Mouse (Mus musculus) myocyte (in vitro differentiated cells): Measurements from ENCODE around the gene Bud23. TPM values are rescaled to one million over a fixed set of nuclear protein-coding genes. Genes with fewer than 3 reads are reported as not detected.

Experiments
- H3K27me3 ChIP-seq: one replicate; pipeline ENCODE4 v1.6.1; 2011; ENCODE audit not compliant: control insufficient read depth, insufficient read depth, insufficient read length
- H3K36me3 ChIP-seq: one replicate; pipeline ENCODE4 v1.6.1; 2011; ENCODE audit not compliant: control insufficient read depth, insufficient read depth
- H3K4me2 ChIP-seq: one replicate; pipeline ENCODE4 v1.6.1; 2011; ENCODE audit warnings: low read depth, control low read depth
- H3K4me3 ChIP-seq: one replicate; pipeline ENCODE4 v1.5.1; 2011; ENCODE audit warnings: mild to moderate bottlenecking, control low read depth, moderate library complexity
- H3K79me2 ChIP-seq: one replicate; pipeline ENCODE4 v1.6.1; 2011; ENCODE audit not compliant: control insufficient read depth, insufficient read depth
- H3ac ChIP-seq: one replicate; pipeline ENCODE4 v1.6.1; 2011; ENCODE audit not compliant: control insufficient read depth, insufficient read length
- CEBPB ChIP-seq: IDR thresholded peaks from 2 replicates; pipeline ENCODE4 v1.6.1; 2011; ENCODE audit warnings: mild to moderate bottlenecking, moderate library complexity; ENCODE audit not compliant: poor library complexity, insufficient read depth, severe bottlenecking
- E2F4 ChIP-seq: IDR thresholded peaks from one replicate; pipeline ENCODE4 v1.6.1; 2011; ENCODE audit warnings: mild to moderate bottlenecking, control low read depth, moderate library complexity; ENCODE audit not compliant: insufficient read depth
- MAX ChIP-seq: IDR thresholded peaks from one replicate; pipeline ENCODE4 v1.6.1; 2011; ENCODE audit warnings: low read depth, mild to moderate bottlenecking, control low read depth
- MYOD1 ChIP-seq, 3 experiments: IDR thresholded peaks; one replicate each; pipeline ENCODE4 v1.6.1; 2011; ENCODE audit warnings: control low read depth in 2 of 3, low read depth in 2 of 3, mild to moderate bottlenecking in 2 of 3, moderate library complexity in 1 of 3; ENCODE audit not compliant: insufficient read length in 2 of 3, control insufficient read depth in 1 of 3
- MYOG ChIP-seq, 3 experiments: IDR thresholded peaks; one replicate each; pipeline ENCODE4 v1.6.1; 2011; ENCODE audit warnings: control low read depth in 2 of 3, low read depth in 2 of 3, mild to moderate bottlenecking in 2 of 3; ENCODE audit not compliant: insufficient read length in 2 of 3, control insufficient read depth in 1 of 3, insufficient read depth in 1 of 3
- POLR2A ChIP-seq: IDR thresholded peaks from one replicate; pipeline ENCODE4 v1.6.1; 2011; ENCODE audit warnings: low read depth, mild to moderate bottlenecking, control low read depth, moderate library complexity; ENCODE audit not compliant: insufficient read length
- POLR2AphosphoS2 ChIP-seq: IDR thresholded peaks from one replicate; pipeline ENCODE4 v1.6.1; 2011; ENCODE audit warnings: low read depth, control low read depth; ENCODE audit not compliant: insufficient read length
- REST ChIP-seq: IDR thresholded peaks from one replicate; pipeline ENCODE4 v1.6.1; 2011; ENCODE audit warnings: mild to moderate bottlenecking, control low read depth, moderate library complexity; ENCODE audit not compliant: insufficient read depth, insufficient read length
- SRF ChIP-seq: IDR thresholded peaks from one replicate; pipeline ENCODE4 v1.6.1; 2011; ENCODE audit warnings: low read depth; ENCODE audit not compliant: control insufficient read depth, insufficient read length
- TCF12 ChIP-seq: IDR thresholded peaks from one replicate; pipeline ENCODE4 v1.6.1; 2011; ENCODE audit warnings: mild to moderate bottlenecking, control low read depth; ENCODE audit not compliant: poor library complexity, insufficient read depth, severe bottlenecking
- TCF3 ChIP-seq: IDR thresholded peaks from one replicate; pipeline ENCODE4 v1.6.1; 2011; ENCODE audit warnings: low read depth, control low read depth; ENCODE audit not compliant: insufficient read length
- USF1 ChIP-seq: IDR thresholded peaks from one replicate; pipeline ENCODE4 v1.6.1; 2011; ENCODE audit warnings: low read depth, mild to moderate bottlenecking, control low read depth, moderate library complexity
- polyA plus RNA-seq: library from polyadenylated mRNA; unstranded; fragments of >200 nt; fragmentation: generic; extraction: Trizol; gene quantifications from one replicate; pipeline ENCODE4 v1.2.1, GENCODE M21; 2012; ENCODE audit warnings: missing spikeins

Gene Bud23
- polyA plus RNA-seq, 1 experiment: 51.8 TPM

DNA sequence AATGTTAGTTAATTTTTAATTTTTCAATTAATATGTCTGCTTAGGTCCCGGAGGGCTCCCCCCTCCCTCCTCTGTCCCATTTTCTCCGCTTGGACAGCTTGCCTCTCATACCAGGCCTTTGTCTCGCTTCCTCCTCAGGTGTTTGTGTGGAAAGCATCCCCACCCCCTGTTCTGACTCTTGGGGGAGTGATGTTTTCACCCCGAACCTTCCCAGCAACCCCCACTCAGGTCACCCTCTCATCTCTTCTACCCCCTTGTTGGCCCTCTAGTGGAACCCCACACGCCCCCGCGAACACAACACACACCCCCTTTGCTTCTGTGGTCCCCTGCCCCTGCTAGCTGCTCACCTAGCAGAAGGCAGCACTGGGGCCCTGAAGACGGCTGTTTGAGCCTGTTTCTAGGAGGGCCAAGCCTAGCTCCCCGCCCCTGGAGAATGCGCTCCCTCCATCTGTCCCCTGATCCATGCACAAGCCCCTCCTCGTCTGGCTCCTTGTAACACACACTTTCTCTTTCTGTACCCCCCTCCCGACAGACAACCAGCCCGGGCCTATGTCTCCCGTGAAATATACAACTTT is 12.3 kb upstream of the Bud23 start:
- Histone ChIP-seq H3K27me3 (peaks cover 13% of the 10 kb centered on the region), H3K4me3 (peak overlapping the region; percentile 28), H3K4me2 (peak overlapping the region; percentile 69), H3ac (peak overlapping the region; percentile 74), H3K36me3 (no peaks in the 10 kb centered on the region), H3K79me2 (no peaks in the 10 kb centered on the region)
- TF ChIP-seq TCF12 (no peak), POLR2A (no peak), USF1 (no peak), REST (no peak), TCF3 (no peak)

DNA sequence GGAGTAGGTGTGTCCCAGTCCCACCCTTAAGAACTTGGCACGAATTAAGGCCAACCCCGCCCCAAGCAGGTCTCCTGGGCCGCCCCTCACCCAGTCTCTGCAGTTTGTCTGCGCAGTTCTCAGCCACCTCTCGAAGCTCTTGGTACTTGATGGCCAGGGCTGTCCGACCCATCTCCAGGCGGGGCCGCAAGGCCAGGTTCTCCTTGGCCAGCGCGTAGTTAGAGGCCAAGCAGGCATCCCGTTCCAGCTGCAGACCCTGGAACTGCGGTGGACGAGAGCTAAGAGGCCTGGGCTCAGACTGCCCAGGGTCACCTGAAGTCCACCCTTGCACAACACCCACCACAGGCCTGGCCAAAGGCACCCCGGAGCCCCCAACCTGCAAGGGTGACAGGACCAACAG is 11.6 kb upstream of the Bud23 start:
- H3K79me2 ChIP-seq: no peaks in the 10 kb centered on the region
- H3ac ChIP-seq: no peak overlapping the region
- TF ChIP-seq POLR2AphosphoS2 (no peak), POLR2A (no peak), MAX (no peak), MYOG (IDR thresholded peaks at IDR 0.05; ENCODE audit: control insufficient read depth in 1 of 3, insufficient read depth in 1 of 3, insufficient read length in 2 of 3, low read depth in 2 of 3) (no peak), E2F4 (no peak), TCF12 (no peak), CEBPB (no peak), USF1 (no peak), MYOD1 (IDR thresholded peaks at IDR 0.05; ENCODE audit: control insufficient read depth in 1 of 3, insufficient read length in 2 of 3, low read depth in 2 of 3) (no peak), SRF (no peak), TCF3 (no peak), REST (no peak)
- H3K36me3 ChIP-seq: no peaks in the 10 kb centered on the region
- H3K27me3 ChIP-seq: peaks cover 7% of the 10 kb centered on the region
- peak overlapping the region; percentile 28 for H3K4me3 ChIP-seq
- H3K4me2 ChIP-seq: no peak overlapping the region

DNA sequence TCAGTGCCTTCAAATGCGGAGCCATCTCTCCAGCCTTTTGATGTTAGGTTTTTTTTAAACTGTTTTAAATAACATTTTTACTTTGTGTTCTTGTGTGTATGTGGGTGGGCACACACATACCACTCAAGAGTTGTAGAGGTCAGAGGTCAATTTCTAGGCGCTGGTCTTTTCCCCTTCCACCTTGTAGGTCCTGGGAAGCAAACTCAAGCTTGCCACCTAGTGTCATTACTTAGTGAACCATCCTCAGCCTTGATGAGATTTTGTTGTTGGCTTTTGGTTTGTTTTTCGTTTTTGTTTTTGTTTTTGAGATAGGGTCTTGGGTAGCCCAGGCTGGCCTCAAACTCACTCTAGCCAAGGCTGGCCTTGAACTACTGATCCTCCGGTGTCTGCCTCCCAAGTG is 10.9 kb upstream of the Bud23 start:
- no peak overlapping the region for H3K4me2 ChIP-seq
- H3K27me3 ChIP-seq: peaks cover 4% of the 10 kb centered on the region
- no peak overlapping the region for H3ac ChIP-seq
- TF ChIP-seq E2F4: no peak
- no peak for TF ChIP-seq MYOG (IDR thresholded peaks at IDR 0.05; ENCODE audit: control insufficient read depth in 1 of 3, insufficient read depth in 1 of 3, insufficient read length in 2 of 3, low read depth in 2 of 3)
- TF ChIP-seq TCF12: no peak
- TF ChIP-seq SRF: no peak
- TF ChIP-seq MYOD1 (IDR thresholded peaks at IDR 0.05; ENCODE audit: control insufficient read depth in 1 of 3, insufficient read length in 2 of 3, low read depth in 2 of 3): no peak
- no peak for TF ChIP-seq REST
- no peak for TF ChIP-seq POLR2A
- TF ChIP-seq POLR2AphosphoS2: no peak
- TF ChIP-seq TCF3: no peak
- TF ChIP-seq USF1: no peak
- TF ChIP-seq CEBPB: no peak
- TF ChIP-seq MAX: no peak
- no peaks in the 10 kb centered on the region for H3K36me3 ChIP-seq
- no peaks in the 10 kb centered on the region for H3K79me2 ChIP-seq
- no peak overlapping the region for H3K4me3 ChIP-seq

DNA sequence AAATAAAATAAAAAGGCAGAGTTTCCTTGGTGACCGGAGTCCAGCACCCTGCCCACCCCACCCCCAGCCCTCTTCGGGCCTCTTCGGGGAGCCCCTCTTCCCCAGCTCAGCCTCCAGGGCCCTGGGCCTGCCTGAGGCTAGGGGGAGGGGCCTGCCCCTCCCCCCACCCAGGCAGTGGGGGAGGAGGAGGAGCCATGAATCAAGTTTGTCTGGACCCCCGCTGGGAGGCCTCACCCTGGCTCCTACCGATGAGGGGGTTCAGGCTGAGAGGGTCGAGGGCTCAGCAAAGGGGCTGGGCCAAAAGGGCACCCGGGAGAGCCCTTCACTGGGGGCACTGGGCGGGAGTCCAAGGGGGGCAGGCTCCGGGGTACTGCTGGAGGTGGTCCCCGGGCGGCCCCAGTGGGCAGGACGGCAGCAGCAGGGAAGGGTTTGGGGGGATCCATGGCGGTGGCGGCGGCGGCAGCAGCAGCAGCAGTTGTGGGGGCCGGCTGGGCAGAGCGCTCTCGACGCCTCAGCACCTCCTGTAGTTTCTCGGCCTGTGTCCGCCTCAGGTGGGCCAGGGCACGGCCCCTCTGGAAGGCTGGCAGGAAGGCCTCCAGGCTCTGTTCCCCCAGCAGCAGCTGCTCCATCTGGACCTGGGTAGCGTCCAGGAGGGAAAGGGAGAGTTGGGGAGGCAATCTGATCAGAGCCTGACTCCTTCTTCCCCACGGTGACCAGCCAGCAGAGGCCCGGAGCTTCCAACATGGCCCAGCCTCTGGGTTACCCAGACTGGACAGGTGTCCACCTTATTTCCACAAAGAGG is 8.8 kb upstream of the Bud23 start:
- Histone ChIP-seq H3K4me3 (no peak overlapping the region), H3ac (no peak overlapping the region), H3K36me3 (no peaks in the 10 kb centered on the region), H3K27me3 (no peaks in the 10 kb centered on the region), H3K79me2 (no peaks in the 10 kb centered on the region), H3K4me2 (no peak overlapping the region)
- TF ChIP-seq MAX: no peak
- no peak for TF ChIP-seq TCF3
- TF ChIP-seq CEBPB: no peak
- TF ChIP-seq POLR2AphosphoS2: no peak
- no peak for TF ChIP-seq POLR2A
- TF ChIP-seq SRF: no peak
- TF ChIP-seq MYOG (IDR thresholded peaks at IDR 0.05; ENCODE audit: control insufficient read depth in 1 of 3, insufficient read depth in 1 of 3, insufficient read length in 2 of 3, low read depth in 2 of 3): no peak
- TF ChIP-seq TCF12: no peak
- no peak for TF ChIP-seq USF1
- no peak for TF ChIP-seq E2F4
- TF ChIP-seq REST: no peak
- TF ChIP-seq MYOD1 (IDR thresholded peaks at IDR 0.05; ENCODE audit: control insufficient read depth in 1 of 3, insufficient read length in 2 of 3, low read depth in 2 of 3): no peak

DNA sequence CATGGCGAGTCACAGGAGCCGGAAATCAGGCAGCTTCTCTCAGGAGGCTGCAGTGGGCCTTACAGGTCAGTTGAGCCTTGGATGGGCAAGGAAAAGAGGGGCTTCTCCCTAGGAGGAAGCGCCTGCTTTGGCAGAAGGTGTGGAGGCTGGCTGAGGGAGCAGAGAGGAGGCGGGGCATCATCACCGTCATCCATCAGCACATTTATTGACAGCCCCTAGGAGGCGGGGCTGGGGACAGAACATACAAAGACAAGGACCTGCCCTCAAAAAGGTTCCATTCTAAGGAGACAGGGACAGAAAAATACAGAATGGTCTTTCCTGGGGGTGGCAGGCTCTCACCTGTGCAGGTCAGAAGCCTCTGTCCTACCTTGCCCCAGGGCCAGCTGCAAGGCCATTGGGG is 8.0 kb upstream of the Bud23 start:
- H3ac ChIP-seq: no peak overlapping the region
- H3K27me3 ChIP-seq: no peaks in the 10 kb centered on the region
- H3K4me2 ChIP-seq: no peak overlapping the region
- no peaks in the 10 kb centered on the region for H3K36me3 ChIP-seq
- no peak overlapping the region for H3K4me3 ChIP-seq
- no peak for TF ChIP-seq TCF12
- TF ChIP-seq SRF: no peak
- no peak for TF ChIP-seq REST
- TF ChIP-seq POLR2AphosphoS2: no peak
- no peak for TF ChIP-seq USF1
- TF ChIP-seq MYOD1 (IDR thresholded peaks at IDR 0.05; ENCODE audit: control insufficient read depth in 1 of 3, insufficient read length in 2 of 3, low read depth in 2 of 3): no peak
- TF ChIP-seq POLR2A: no peak
- no peak for TF ChIP-seq MYOG (IDR thresholded peaks at IDR 0.05; ENCODE audit: control insufficient read depth in 1 of 3, insufficient read depth in 1 of 3, insufficient read length in 2 of 3, low read depth in 2 of 3)
- TF ChIP-seq TCF3: no peak
- TF ChIP-seq MAX: no peak
- no peak for TF ChIP-seq E2F4
- no peak for TF ChIP-seq CEBPB
- no peaks in the 10 kb centered on the region for H3K79me2 ChIP-seq
